Mouse (Mus musculus): Measurements from ENCODE around the gene Spry1. TPM values are rescaled to one million over a fixed set of nuclear protein-coding genes. Genes with fewer than 3 reads are reported as not detected.
A peak's percentile ranks its signal among the peaks of the same experiment; 100 is the strongest.

Spry1 gene
- polyA plus RNA-seq, 1 experiment from 2014 or later: 4.4 TPM

DNA sequence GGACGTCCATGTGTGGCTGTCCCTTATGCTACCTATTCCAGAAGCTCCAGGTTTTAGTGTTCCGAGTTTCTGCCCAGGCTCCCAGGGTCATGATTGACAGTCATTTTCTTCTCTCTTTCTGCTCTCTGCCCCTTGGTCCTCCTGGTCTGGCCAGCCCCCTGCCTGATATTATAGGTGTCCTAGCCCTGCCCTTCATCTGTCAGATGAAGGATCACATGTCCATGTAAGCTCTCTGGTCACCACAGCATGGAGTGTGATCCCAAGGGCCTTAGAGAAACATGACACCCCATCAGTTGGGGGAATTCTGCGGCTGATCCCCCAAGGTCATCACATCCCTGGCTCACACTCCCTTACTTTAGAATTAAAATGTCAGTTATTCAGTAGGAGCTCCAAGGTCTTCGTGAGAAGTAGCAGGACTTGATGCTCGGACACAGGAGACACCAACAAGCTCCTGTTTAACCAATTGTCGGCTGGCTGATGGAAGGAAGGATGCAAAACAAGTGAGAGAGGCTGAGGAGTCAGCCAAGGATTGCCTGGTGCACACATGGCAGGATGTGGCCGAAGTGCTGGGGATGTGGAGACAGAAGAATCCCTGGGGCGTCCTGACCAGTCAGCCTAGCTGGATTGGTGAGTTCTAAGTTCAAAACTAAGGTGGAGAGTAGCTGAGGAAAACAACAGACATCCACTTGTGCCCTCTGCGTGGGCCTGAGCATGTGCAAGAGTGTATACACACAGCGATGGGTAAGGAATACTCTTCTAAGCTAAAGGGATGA is 24.7 kb upstream of the Spry1 start:
- H3K4me1 ChIP-seq (replicated peaks): no peaks in the 10 kb centered on the region
- no peak overlapping the region for H3K27ac ChIP-seq (replicated peaks)
- no peak overlapping the region for H3K9ac ChIP-seq
- H3K4me2 ChIP-seq: no peak overlapping the region
- H3K4me3 ChIP-seq: no peak overlapping the region
- no peak for ATAC-seq (ENCODE audit: low read depth)
- H3K36me3 ChIP-seq: no peaks in the 10 kb centered on the region
- WGBS: 88% methylated on average over 10 of the region's 10 CpGs
- no peaks in the 10 kb centered on the region for H3K9me3 ChIP-seq
- H3K27me3 ChIP-seq: no peaks in the 10 kb centered on the region

DNA sequence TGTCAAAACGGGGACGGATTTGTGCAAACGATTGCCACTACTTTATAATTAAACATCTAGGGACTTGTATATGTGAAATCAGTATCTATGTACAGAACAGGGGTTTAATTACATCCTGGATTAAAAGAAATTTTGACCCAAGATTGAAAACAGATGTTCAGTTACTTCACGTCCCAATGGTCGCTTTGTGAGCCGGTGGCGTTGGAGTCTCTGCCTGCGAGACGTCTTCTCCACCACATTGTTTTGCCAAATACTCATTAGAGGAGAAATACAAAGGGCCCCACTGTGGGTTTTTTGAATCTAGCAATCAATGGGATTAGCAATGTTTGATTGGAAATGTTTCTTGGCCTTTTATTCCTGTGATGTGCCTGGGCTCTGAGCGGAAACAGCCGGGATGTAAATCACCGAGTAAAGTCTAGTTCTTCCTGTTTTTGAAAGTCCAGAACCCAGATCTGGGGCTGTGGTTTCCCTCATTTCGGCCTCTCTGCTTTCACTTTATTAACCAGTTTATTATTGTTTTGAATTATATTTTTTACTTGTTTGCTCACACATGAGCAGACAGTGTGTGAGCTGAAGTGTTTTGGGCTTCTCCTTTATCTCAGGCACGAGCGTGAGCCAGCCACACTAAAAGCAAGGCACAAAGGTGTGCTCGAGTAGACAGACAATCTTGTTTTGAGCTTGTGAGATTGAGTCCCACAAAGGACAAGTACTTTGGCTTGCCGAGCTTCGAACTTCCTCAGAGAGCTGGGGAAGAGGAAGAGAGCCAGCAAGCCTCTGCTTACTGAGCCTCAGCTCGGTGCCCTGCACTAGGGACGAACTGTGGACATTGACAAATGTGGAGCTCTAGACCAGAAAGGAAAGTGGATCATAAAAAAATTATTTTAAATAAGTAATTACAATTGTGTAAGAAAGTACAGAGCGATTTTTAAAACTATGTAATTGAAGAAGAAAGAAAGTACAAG is 22.9 kb upstream of the Spry1 start:
- WGBS: 76% methylated on average over 21 of the region's 21 CpGs
- H3K27me3 ChIP-seq: no peaks in the 10 kb centered on the region

DNA sequence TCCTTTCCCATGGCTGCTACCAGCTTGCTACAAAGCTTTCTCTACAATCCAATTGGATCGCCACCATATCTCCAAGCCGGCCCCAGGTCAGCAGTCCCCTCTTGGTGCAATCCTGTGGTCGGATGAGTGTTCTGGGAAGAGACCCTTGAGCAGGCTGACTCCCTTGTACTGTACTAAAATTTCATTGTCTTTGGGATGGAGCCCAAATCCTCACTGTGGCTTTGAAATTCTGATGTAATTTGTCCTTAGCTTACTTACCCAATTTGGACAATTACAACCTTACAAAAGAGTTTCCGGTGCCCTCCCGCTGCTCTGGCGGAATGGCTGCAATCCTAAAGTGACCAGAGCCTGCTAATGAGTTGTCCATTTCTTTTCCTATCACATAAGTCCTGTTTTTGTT is 7.5 kb upstream of the Spry1 start:
- H3K4me2 ChIP-seq: no peak overlapping the region
- 63% methylated on average over 6 of the region's 6 CpGs for WGBS
- H3K27ac ChIP-seq (replicated peaks): no peak overlapping the region
- peaks cover 13% of the 10 kb centered on the region for H3K27me3 ChIP-seq
- no peak for ATAC-seq (ENCODE audit: low read depth)
- H3K36me3 ChIP-seq: no peaks in the 10 kb centered on the region
- no peaks in the 10 kb centered on the region for H3K9me3 ChIP-seq
- H3K9ac ChIP-seq: no peak overlapping the region
- no peaks in the 10 kb centered on the region for H3K4me1 ChIP-seq (replicated peaks)
- H3K4me3 ChIP-seq: no peak overlapping the region

More for the DNA sequence above, 22.9 kb upstream of the Spry1 start:
- no peaks in the 10 kb centered on the region for H3K4me1 ChIP-seq (replicated peaks)
- ATAC-seq (ENCODE audit: low read depth): no peak
- no peaks in the 10 kb centered on the region for H3K36me3 ChIP-seq
- H3K4me2 ChIP-seq: no peak overlapping the region
- no peak overlapping the region for H3K27ac ChIP-seq (replicated peaks)
- H3K4me3 ChIP-seq: no peak overlapping the region
- no peak overlapping the region for H3K9ac ChIP-seq
- 0 out of 2 replicates have a peak, but pooled peaks cover under 1% of the 10 kb centered on the region for H3K9me3 ChIP-seq

DNA sequence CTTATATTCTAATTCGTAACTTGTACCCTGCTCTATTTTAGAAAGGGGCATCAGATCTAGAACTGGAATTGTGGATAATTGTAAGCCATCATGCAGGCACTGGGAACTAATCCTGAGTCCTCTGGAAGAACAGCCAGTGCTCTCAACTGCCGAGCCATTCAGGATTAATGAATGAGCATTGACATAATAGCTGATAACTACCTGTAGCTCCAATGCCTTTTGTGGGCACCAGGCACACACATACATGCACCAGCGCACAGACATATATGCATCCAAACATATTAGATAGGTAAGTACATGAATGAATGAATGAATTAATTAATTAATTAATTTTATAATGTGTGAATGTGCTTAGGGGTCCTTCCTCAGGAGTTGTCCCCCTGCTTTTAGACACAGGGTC is 7.0 kb upstream of the Spry1 start:
- 79% methylated on average over 3 of the region's 3 CpGs for WGBS
- Histone ChIP-seq H3K4me1 (replicated peaks) (no peaks in the 10 kb centered on the region), H3K4me3 (no peak overlapping the region), H3K9me3 (no peaks in the 10 kb centered on the region), H3K9ac (no peak overlapping the region), H3K27ac (replicated peaks) (no peak overlapping the region), H3K27me3 (peaks cover 13% of the 10 kb centered on the region), H3K4me2 (no peak overlapping the region), H3K36me3 (no peaks in the 10 kb centered on the region)
- no peak for ATAC-seq (ENCODE audit: low read depth)

- Histone ChIP-seq H3K27ac (replicated peaks) (no peak overlapping the region), H3K4me1 (replicated peaks) (peaks cover 6% of the 10 kb centered on the region; the same call in 1 of the 2 replicates), H3K27me3 (peaks cover 17% of the 10 kb centered on the region), H3K9ac (no peak overlapping the region), H3K36me3 (no peaks in the 10 kb centered on the region), H3K9me3 (no peaks in the 10 kb centered on the region), H3K4me3 (no peak overlapping the region), H3K4me2 (no peak overlapping the region)
- ATAC-seq (ENCODE audit: low read depth): no peak
- WGBS: 40% methylated on average over 4 of the region's 4 CpGs
Measured at GRCm38 (mm10) chr3:37634648-37635047, 5.1 kb upstream of the Spry1 start.

DNA sequence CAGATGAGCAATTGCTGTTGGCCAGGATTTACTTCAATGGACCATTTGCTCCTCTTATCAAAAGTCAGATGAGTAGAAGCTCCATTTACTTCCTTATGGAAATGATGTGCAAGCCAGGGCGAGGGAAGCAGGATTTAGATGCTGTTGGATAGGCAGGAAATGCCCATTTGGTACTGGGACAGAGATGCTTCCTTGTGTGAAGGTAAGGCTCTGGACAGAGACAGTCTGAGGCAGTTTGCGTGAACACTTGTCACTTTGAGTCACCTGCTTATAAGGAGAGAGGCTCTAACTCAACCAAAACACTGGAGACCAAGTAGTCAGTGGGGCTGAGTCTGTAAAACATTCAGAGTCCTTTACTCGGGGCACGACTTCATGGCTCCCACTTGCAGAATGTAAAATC is 2.8 kb upstream of the Spry1 start:
- no peak for ATAC-seq (ENCODE audit: low read depth)
- Histone ChIP-seq H3K4me2 (no peak overlapping the region), H3K27me3 (peaks cover 17% of the 10 kb centered on the region), H3K4me3 (no peak overlapping the region), H3K4me1 (replicated peaks) (peaks cover 15% of the 10 kb centered on the region), H3K9me3 (no peaks in the 10 kb centered on the region), H3K36me3 (no peaks in the 10 kb centered on the region), H3K9ac (no peak overlapping the region), H3K27ac (replicated peaks) (no peak overlapping the region)
- 77% methylated on average over 4 of the region's 4 CpGs for WGBS

GRCm38 (mm10) chr3:37640162-37640721 is 495 bp downstream of the Spry1 start:
- H3K4me1 ChIP-seq (replicated peaks): peaks cover 30% of the 10 kb centered on the region
- WGBS: under 1% methylated on average over 84 of the region's 86 CpGs
- peaks cover 33% of the 10 kb centered on the region for H3K27me3 ChIP-seq
- H3K4me3 ChIP-seq: peak overlapping the region; percentile 82
- H3K27ac ChIP-seq (replicated peaks): peak overlapping the region; percentile 90
- peaks cover 21% of the 10 kb centered on the region for H3K36me3 ChIP-seq
- peak overlapping the region; percentile 84 for H3K9ac ChIP-seq
- peak; percentile 84 for ATAC-seq (ENCODE audit: low read depth)
- peak overlapping the region; percentile 65 for H3K4me2 ChIP-seq
- no peaks in the 10 kb centered on the region for H3K9me3 ChIP-seq

- ATAC-seq (ENCODE audit: low read depth): peak; percentile 65
- under 1% methylated on average over 42 of the region's 47 CpGs for WGBS
- peak overlapping the region; percentile 65 for H3K4me2 ChIP-seq
Measured at GRCm38 (mm10) chr3:37640810-37641209, 1.1 kb downstream of the Spry1 start.

GRCm38 (mm10) chr3:37641796-37642680 is 2.3 kb downstream of the Spry1 start:
- Histone ChIP-seq H3K36me3 (peaks cover 21% of the 10 kb centered on the region), H3K4me3 (peak overlapping the region; percentile 82), H3K9me3 (no peaks in the 10 kb centered on the region), H3K9ac (peak overlapping the region; percentile 84), H3K27ac (replicated peaks) (no peak overlapping the region), H3K4me2 (peak overlapping the region; percentile 65), H3K4me1 (replicated peaks) (peaks cover 30% of the 10 kb centered on the region), H3K27me3 (peaks cover 28% of the 10 kb centered on the region)
- ATAC-seq (ENCODE audit: low read depth): no peak
- 31% methylated on average over 20 of the region's 20 CpGs for WGBS

More at GRCm38 (mm10) chr3:37640810-37641209, 1.1 kb downstream of the Spry1 start:
- Histone ChIP-seq H3K9ac (peak overlapping the region; percentile 84), H3K4me1 (replicated peaks) (peaks cover 30% of the 10 kb centered on the region), H3K36me3 (peaks cover 21% of the 10 kb centered on the region), H3K27ac (replicated peaks) (peak overlapping the region; percentile 90), H3K9me3 (no peaks in the 10 kb centered on the region), H3K27me3 (peaks cover 33% of the 10 kb centered on the region), H3K4me3 (peak overlapping the region; percentile 82)

DNA sequence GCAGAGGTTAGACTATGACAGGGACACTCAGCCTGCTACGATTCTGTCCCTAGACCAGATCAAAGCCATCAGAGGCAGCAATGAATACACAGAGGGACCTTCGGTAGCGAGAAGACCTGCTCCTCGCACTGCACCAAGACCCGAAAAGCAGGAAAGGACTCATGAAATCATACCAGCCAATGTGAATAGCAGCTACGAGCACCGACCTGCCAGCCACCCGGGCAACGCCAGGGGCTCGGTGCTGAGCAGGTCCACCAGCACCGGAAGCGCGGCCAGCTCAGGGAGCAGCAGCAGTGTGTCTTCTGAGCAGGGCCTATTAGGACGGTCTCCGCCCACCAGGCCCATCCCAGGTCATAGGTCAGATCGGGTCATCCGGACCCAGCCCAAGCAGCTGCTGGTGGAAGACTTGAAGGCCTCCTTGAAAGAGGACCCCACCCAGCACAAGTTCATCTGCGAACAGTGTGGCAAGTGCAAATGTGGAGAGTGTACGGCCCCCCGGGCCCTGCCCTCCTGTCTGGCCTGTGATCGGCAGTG is 3.0 kb downstream of the Spry1 start:
- peaks cover 29% of the 10 kb centered on the region for H3K27me3 ChIP-seq
- H3K9me3 ChIP-seq: no peaks in the 10 kb centered on the region
- 0 out of 2 replicates have a peak overlapping the region, but pooled peaks have one; percentile 4 for H3K4me3 ChIP-seq
- peak overlapping the region; percentile 65 for H3K4me2 ChIP-seq
- H3K4me1 ChIP-seq (replicated peaks): peaks cover 30% of the 10 kb centered on the region
- WGBS: 77% methylated on average over 21 of the region's 21 CpGs
- no peak overlapping the region for H3K27ac ChIP-seq (replicated peaks)
- peaks cover 21% of the 10 kb centered on the region for H3K36me3 ChIP-seq
- H3K9ac ChIP-seq: no peak overlapping the region
- ATAC-seq (ENCODE audit: low read depth): no peak

DNA sequence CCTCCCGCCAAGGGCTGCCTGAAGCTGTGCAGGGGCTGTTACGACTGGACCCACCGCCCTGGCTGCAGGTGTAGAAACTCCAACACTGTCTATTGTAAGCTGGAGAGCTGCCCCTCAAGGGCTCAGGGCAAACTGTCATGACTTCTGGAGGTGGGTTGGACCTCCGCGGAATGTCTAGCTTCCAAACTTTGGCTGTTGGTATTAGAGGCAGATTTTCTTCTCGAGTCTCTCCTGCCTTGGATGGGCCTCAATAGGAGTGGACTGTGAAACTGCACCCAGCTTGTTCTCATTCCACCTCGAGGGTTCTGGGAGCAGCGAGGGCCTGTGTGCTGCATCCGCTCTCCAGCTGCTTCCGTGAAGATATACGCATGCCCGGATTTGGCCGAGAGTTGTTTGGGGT is 3.7 kb downstream of the Spry1 start:
- no peak overlapping the region for H3K27ac ChIP-seq (replicated peaks)
- peaks cover 30% of the 10 kb centered on the region for H3K4me1 ChIP-seq (replicated peaks)
- peaks cover 28% of the 10 kb centered on the region for H3K27me3 ChIP-seq
- WGBS: 91% methylated on average over 13 of the region's 13 CpGs
- H3K4me3 ChIP-seq: no peak overlapping the region
- no peak overlapping the region for H3K4me2 ChIP-seq
- no peak overlapping the region for H3K9ac ChIP-seq
- H3K36me3 ChIP-seq: peaks cover 21% of the 10 kb centered on the region
- H3K9me3 ChIP-seq: no peaks in the 10 kb centered on the region
- no peak for ATAC-seq (ENCODE audit: low read depth)

All from neural tube, embryonic 13.5 days (tissue).